Mouse (Mus musculus): ENCODE results near the gene Kcnn3.

- TF ChIP-seq GATA1 (IDR thresholded peaks at IDR 0.05; ENCODE audit: low read length) (no peak), TAL1 (IDR thresholded peaks at IDR 0.05; ENCODE audit: low read length) (no peak)
Measured at GRCm38 (mm10) chr3:89492701-89493151, 27.2 kb upstream of the Kcnn3 start.

Measured in erythroblast, embryonic 14.5 days (primary cell).